Mouse (Mus musculus) lung, adult 2 months (tissue): ENCODE results near the gene Gm3739.
"Not testable (repeated sequence)": the region's sequence is repeated elsewhere in the genome, so short reads cannot be mapped to it uniquely, and the experiment has no call there.

Experiments
- CTCF ChIP-seq: fragments of 200-500 bp; IDR thresholded peaks from 2 replicates; pipeline ENCODE4 v1.5.1; 2011; ENCODE audit warnings: mild to moderate bottlenecking, low read length, control low read depth; ENCODE audit not compliant: insufficient read depth
- POLR2A ChIP-seq: fragments of 200-500 bp; IDR thresholded peaks from 2 replicates; pipeline ENCODE4 v1.6.1; 2011; ENCODE audit warnings: low read depth, mild to moderate bottlenecking, control low read depth, low read length, borderline replicate concordance; ENCODE audit errors: extremely low read depth

DNA sequence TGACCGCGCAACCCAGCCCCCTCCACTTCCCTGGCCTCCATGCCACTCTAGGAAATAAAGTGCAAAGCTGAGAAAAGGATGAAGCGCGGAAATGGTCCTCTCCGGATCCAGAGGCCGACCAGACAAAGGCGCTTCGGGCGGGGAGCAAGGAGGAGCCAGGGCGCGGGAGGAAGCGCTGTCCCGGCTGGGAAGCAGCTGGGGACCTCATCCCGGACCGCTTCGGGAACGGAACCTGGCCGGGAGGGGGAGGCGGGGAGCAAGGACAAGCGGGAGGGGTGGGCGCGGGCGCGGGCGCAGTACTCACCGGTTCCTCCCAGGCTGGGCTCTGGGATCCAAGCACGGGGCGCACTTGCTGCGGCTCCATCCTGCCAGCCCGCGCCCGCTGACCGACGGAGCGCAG is at the start of gene Gm3739:
- TF ChIP-seq CTCF, POLR2A: not testable (repeated sequence)
